Mouse (Mus musculus) stomach, postnatal 0 days (tissue): Measurements from ENCODE around the gene Ehbp1l1.

ENCODE experiments used
- CTCF ChIP-seq: IDR thresholded peaks from 2 replicates; pipeline ENCODE4 v1.5.1; 2016; ENCODE audit warnings: antibody characterized with exemption, low read depth, mild to moderate bottlenecking, moderate library complexity
- EP300 ChIP-seq: optimal IDR thresholded peaks from 2 replicates; pipeline ENCODE3; 2016; ENCODE audit warnings: antibody characterized with exemption

DNA sequence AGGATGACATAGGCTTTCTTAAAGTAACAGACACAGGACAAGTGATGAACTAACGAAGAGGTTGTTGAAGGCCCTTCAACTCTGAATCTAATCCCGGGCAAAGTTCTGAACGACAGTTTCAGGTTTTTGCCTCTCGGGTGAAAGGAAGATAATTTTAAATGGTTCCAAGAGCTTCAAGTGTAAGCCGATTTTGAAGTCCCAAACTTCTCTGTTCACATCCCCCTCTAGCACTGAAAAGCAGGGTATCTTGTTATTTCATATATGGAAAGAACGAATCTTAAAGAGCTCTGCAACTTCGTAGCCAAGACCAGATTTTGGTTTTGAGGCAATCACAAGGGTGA, 37.1 kb downstream of the Ehbp1l1 start:
- no peak for TF ChIP-seq CTCF
- TF ChIP-seq EP300, result no peak
